Mouse (Mus musculus) natural killer cell, adult 2 months (primary cell): ENCODE measurements around the gene Ceacam19.
A peak's percentile ranks its signal among the peaks of the same experiment; 100 is the strongest.

Experiments
- DNase-seq, 2 experiments: peaks; one replicate each; pipeline ENCODE4 v3.0.0; 2022; ENCODE audit warnings: low spot score in 2 of 2

The Ceacam19 gene

GRCm38 (mm10) chr7:19880754-19881153 lies 7.0 kb downstream of the Ceacam19 start:
- no peak for DNase-seq

DNA sequence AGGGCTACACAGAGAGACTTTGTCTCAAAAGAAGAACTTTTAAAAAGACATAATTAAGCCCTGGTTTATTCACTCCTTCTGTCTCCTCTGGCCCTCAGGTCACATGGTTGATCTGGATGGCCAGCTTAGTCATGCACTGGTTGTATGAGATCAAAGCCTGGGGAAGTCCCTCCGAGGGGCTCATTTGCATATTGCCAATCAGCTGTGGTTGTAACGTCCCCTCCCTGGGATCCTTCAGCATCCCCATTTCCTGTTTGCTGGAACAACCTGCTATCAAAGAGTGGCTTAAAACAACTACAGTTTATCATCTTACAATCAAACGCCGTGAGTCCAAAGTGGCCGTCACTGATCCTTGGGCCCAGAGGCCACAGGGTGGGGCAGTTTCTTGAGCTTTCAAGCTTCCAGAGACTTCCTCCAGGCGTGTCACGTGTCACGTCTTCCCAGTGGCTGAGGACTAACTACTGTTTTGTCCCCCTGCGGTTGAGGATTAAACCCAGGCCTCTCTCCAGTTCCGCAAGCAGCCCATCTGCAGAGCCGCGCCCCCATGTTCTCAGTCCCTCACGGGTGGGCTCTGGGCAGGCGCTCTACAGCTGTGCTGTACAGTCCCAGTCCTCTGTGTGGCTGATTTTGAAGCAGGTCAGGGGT lies 10.9 kb downstream of the Ceacam19 start:
- peak; percentile 63 to 76 for DNase-seq

DNA sequence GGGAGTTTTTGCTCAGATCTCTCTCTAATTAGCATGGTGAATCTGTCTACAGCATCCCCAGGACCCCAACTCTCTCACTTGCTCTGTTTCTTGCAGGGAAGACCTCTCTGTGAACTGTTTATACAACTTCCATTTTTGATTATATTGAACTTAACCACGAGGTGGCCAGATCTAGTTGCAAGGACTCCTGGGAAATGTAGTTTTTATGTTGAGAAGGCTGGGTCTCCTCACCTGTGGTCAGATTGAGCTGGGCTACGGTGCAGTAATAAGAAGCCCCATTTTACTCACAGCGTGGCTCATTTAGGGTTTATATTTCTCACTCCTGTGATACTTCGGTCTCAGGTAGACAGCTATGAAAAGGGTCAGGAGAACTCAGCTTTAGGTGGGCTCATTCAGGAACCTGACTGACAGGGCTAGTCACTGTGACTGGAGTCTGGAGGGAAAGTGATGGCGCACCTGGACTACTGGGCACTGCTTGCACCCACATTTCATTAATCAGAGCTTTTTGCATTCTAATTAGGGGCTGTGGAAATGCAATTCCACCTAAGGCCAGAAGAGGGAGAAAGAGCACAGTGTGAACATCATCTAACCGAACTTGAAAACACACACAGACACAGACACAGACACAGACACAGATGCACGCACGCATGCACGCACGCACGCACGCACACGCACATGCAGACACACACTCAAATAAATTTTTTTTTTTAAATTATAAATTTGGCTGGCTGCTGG lies 11.7 kb downstream of the Ceacam19 start:
- peak; percentile 49 to 64 for DNase-seq

DNA sequence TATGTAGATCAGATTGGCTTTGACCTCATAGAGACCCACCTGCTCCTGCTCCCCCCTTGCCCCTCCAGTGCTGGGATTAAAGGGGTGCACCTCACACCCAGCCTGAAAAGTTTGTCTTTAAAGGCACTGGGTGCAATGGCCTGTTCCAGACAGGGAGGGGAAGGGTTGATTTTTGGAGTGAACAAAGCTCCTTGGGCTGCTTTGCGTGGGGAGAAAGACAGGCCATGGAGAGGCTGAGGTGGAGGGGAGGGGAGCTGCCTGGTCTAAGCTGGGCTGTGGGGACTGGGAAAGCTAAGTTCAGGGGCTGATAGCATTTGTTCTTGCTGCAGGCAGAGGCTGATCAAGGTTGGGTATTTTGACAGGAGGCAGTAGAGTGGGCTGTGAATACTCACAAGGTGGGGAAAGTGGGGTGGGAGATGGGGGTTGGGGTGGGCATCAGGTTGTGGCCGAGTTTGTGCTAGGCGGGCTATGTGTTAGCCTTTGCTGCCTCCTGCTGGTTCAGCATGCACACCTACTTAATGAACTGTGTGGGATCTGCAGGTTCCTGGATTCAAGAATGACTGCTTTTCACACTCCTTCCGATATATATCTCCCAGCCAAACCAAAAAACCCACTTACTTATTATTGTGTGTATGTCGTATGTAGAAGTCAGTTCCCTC lies 15.7 kb downstream of the Ceacam19 start:
- peak in 1 of 2 experiments; percentile 49 for DNase-seq

- DNase-seq, result peak; percentile 36 to 67
Measured at GRCm38 (mm10) chr7:19871137-19871621, 16.6 kb downstream of the Ceacam19 start.

- DNase-seq, result no peak
Measured at GRCm38 (mm10) chr7:19867751-19868399, 19.9 kb downstream of the Ceacam19 start.

- DNase-seq, result no peak
Measured at GRCm38 (mm10) chr7:19866490-19866889, 21.3 kb downstream of the Ceacam19 start.

GRCm38 (mm10) chr7:19865246-19866036 lies 22.3 kb downstream of the Ceacam19 start:
- no peak for DNase-seq

DNA sequence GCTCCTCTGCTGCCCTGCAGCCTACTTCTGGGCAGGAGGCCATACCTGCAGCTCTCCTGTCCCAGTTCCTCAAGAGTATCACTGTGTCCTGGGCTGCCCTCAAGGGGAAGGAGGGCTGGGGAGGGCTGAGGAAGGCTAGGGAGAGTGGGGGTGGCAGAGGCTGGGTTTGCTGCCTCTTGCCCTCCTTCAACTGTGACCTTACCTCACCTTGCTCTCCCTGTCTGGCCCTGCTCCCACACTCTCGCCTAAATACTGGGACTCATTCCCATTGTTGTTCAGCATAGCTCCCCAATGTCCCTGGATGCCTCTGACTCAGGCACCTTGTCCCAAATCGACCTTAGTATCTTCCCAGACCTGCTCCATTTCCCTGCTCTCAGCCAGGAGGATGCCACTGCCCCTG lies 23.5 kb downstream of the Ceacam19 start:
- DNase-seq, result no peak

- DNase-seq, result no peak
Measured at GRCm38 (mm10) chr7:19861199-19861598, 26.6 kb downstream of the Ceacam19 start, which contains the start of gene Ceacam16. Gene Ceacam16, minus strand, starts transcription at chr7:19861299.

DNA sequence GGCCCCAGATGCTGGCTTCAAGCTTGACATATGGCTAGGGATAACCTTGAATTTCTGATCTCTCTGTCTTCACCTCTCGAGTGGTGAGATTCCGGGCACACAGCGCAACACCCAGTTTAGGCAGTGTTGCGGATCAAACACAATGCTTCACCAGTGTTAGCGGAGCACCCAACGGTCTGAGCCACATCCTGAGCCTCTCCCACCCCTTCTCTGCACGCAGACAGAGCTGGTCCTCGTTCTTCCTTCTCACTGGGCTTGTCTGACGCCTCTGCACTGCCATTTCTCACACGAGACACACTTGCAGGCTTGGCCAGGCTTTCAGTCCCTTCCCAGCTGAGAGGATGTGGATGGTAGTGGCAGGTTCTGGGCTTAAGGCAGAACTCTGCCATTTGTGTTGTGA lies 28.0 kb downstream of the Ceacam19 start:
- no peak for DNase-seq

DNA sequence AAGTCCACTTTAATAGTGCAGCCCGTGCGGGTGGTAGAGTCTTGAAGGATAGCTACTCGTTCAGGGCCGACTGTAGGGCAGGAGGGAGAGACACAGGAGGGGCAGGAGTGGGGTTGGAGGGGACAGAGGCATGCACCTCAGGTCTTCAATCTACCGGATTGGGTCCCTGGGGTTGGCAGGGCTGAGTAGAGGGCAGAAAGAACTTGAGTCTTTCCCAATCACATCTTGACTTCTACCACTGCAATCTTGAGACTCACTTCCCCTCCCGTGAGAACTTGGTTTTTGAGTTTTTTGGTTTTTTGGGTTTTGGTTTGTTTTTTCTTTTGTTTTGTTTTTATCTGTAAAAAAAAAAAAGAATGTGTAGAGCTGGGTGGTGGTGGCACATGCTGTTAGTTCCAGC lies 31.5 kb downstream of the Ceacam19 start:
- DNase-seq, result no peak

GRCm38 (mm10) chr7:19855663-19856062 lies 32.1 kb downstream of the Ceacam19 start:
- peak; percentile 20 to 36 for DNase-seq

DNA sequence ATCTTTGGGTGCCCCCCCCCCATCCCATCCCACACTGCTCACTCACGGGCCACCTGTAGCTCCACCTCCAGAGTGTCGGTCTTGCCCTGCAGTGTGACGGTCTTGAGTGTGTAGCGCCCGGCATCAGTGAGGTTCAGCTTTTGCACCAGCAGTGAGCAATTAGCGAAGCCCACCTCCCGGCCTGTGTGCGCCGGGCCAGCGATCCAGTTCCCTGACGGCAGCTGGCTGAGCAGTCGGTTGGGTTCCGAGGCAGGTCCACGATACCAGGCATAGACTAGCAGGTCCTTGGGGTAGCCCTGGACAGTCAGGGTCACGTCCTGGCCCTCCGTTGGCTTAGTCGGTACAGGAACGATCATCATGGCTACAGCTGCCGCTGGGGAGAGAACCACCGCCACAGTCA lies 34.2 kb downstream of the Ceacam19 start:
- no peak for DNase-seq

DNA sequence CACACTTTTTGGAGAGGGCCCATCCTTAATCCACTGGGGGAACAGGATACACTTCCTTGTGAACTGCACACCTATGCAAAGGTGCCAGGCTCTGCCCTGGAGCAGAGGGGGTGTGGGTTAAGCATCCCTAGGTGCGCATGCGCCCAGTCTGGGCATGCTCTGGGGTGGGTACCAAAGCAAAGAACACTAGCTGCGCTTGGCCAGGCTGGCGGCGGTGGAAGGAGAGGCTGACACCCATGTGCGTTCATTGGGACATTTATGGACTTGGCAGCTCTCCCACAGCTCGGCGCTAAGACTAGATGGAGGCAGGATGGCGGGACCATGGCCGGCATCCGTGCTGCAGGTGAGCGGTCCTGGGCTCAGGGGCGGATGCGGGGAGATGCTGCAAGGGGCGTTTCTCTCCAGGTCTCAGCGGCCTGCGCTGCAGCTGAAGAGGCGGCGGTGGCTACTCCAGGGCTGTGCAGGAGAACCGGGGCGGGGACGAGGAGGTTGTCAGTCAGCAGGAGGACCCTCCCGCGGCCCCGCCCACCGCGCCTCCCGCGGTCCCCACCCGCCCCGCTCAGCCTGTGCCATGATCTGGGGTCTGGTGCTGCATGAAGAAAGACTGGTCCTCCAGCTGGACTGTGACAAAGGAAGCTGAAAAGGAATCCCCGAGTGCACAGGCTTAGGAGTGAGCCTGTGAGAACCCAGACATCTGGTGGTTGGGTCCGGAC lies 35.8 kb downstream of the Ceacam19 start, which contains the start of gene Gm19345:
Gene Gm19345 (plus strand): TSS at position 146 of the 713 bp plus-strand sequence.
- DNase-seq, result no peak

GRCm38 (mm10) chr7:19844521-19845171 lies 43.1 kb downstream of the Ceacam19 start:
- DNase-seq, result peak; percentile 38 to 59

GRCm38 (mm10) chr7:19843561-19843960 lies 44.2 kb downstream of the Ceacam19 start:
- peak; percentile 66 to 81 for DNase-seq

GRCm38 (mm10) chr7:19842885-19843504 lies 44.8 kb downstream of the Ceacam19 start:
- no peak for DNase-seq

DNA sequence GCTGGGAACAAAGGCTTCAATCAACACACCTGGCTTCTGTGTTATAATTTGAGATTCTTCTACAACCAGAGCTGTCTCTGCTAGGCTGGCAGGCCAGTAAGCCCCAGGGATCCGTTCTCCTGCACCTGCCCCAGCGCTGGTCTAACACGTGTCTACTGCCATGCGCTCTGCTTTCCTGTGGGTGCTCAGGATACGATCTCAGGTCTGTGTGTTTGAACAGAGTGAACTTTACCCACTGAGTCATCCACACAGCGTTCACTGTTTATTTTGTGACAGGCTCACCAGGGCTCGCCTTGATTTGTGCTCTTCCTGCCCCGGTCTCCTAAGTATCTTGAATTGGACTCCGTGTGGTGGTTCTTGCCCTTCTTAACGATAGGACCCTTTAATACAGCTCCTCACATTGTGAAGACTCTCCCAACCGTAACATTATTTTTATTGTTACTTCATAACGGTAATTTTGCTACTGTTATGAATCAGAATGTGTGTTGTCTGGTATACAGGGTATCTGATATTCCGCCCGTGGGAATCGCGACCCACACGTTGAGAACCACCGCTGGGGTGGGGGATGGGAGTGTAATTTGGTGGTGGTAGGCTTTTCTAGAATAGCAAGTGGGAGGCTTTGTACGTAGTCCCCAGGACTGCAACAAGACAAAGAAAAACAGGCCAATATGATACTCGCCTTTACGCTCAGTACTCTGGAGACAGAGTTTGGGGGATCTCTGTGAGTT lies 45.9 kb downstream of the Ceacam19 start:
- DNase-seq, result no peak
